ENCODE assay signal across 8 mouse cellular contexts in genomic region chr1:136948511-136949275, GRCm38 (mm10). TPM values are rescaled to one million over a fixed set of nuclear protein-coding genes. Genes with fewer than 3 reads are reported as not detected.
DNase-seq lines count a peak whose midpoint lies in the region; ATAC-seq and TF ChIP-seq lines count a peak whose summit lies in the region.

No protein-coding gene starts in this region.

- peaks cover 4% of the 10 kb centered on the region; the same call in 1 of the 2 replicates for H3K9me3 ChIP-seq in forebrain, embryonic 16.5 days (ENCODE audit: control insufficient read depth, low read length)
- H3K9me3 ChIP-seq in intestine, embryonic 16.5 days (ENCODE audit: control insufficient read depth, low read length) = no peaks in the 10 kb centered on the region
- no peaks in the 10 kb centered on the region for H3K9me3 ChIP-seq in lung, embryonic 14.5 days (ENCODE audit: low read depth, low read length)

- no peak overlapping the region for H3K27ac ChIP-seq in forebrain, embryonic 16.5 days (ENCODE audit: low read length)
- peak overlapping the region; percentile 90 for H3K27ac ChIP-seq in intestine, embryonic 16.5 days (ENCODE audit: low read length)
- no peak overlapping the region for H3K27ac ChIP-seq in lung, embryonic 14.5 days (ENCODE audit: low read depth)

- WGBS in forebrain, embryonic 16.5 days = under 1% methylated on average over 60 of the region's 61 CpGs
- under 1% methylated on average over 61 of the region's 61 CpGs for WGBS in intestine, embryonic 16.5 days
- WGBS in lung, embryonic 14.5 days = under 1% methylated on average over 56 of the region's 61 CpGs

- peak overlapping the region; percentile 47 for H3K4me3 ChIP-seq in forebrain, embryonic 16.5 days (replicated peaks; ENCODE audit: low read length)
- H3K4me3 ChIP-seq in intestine, embryonic 16.5 days (ENCODE audit: low read length) = peak overlapping the region; percentile 71
- H3K4me3 ChIP-seq in lung, embryonic 14.5 days (ENCODE audit: low read depth, low read length) = peak overlapping the region; percentile 51

- TF ChIP-seq CTCF in lung, embryonic 14.5 days (IDR thresholded peaks at IDR 0.05; ENCODE audit: low read depth) = no peak

- peaks cover 52% of the 10 kb centered on the region for H3K27me3 ChIP-seq in forebrain, embryonic 16.5 days (replicated peaks; ENCODE audit: control insufficient read depth, insufficient read depth, low read length)
- peaks cover 15% of the 10 kb centered on the region for H3K27me3 ChIP-seq in intestine, embryonic 16.5 days (replicated peaks; ENCODE audit: control insufficient read depth, insufficient read depth, low read length)
- H3K27me3 ChIP-seq in lung, embryonic 14.5 days (ENCODE audit: insufficient read depth, low read length) = peaks cover 95% of the 10 kb centered on the region

- peak; percentile 2 for DNase-seq in CD4-positive, CD25-positive, alpha-beta regulatory T cell, adult 2 months (ENCODE audit: low read depth, low spot score)
- peak; percentile 67 for DNase-seq in adrenal gland, postnatal 25 days
- peak; percentile 83 for DNase-seq in lung, embryonic 14.5 days
- DNase-seq in ovary, postnatal 14 days (ENCODE audit: low spot score) = peak; percentile 31
- DNase-seq in spleen, postnatal 36 days (ENCODE audit: low spot score in 2 of 2) = no peak

- H3K4me1 ChIP-seq in forebrain, embryonic 16.5 days (replicated peaks; ENCODE audit: control insufficient read depth, insufficient read depth, low read length) = peaks cover 27% of the 10 kb centered on the region
- H3K4me1 ChIP-seq in intestine, embryonic 16.5 days (ENCODE audit: control insufficient read depth, insufficient read depth, low read length) = peaks cover 21% of the 10 kb centered on the region
- 0 out of 2 replicates have a peak, but pooled peaks cover 4% of the 10 kb centered on the region for H3K4me1 ChIP-seq in lung, embryonic 14.5 days (ENCODE audit: insufficient read depth)

- no peaks in the 10 kb centered on the region for H3K36me3 ChIP-seq in forebrain, embryonic 16.5 days (ENCODE audit: control insufficient read depth, insufficient read depth)
- no peaks in the 10 kb centered on the region for H3K36me3 ChIP-seq in intestine, embryonic 16.5 days (ENCODE audit: control insufficient read depth, insufficient read depth, low read length)
- no peaks in the 10 kb centered on the region for H3K36me3 ChIP-seq in lung, embryonic 14.5 days (ENCODE audit: insufficient read depth)

- ATAC-seq in CD4-positive, CD25-positive, alpha-beta regulatory T cell, adult 4 months = no peak
- ATAC-seq in forebrain, embryonic 16.5 days = peak; percentile 72
- ATAC-seq in intestine, embryonic 16.5 days = peak; percentile 62
- peak; percentile 78 for ATAC-seq in lung, embryonic 14.5 days (ENCODE audit: insufficient read depth)

- H3K4me2 ChIP-seq in forebrain, embryonic 16.5 days (ENCODE audit: low read length) = peak overlapping the region; percentile 82
- peak overlapping the region; percentile 74 for H3K4me2 ChIP-seq in intestine, embryonic 16.5 days (ENCODE audit: low read depth, low read length)
- H3K4me2 ChIP-seq in lung, embryonic 14.5 days = peak overlapping the region; percentile 88

- peak overlapping the region; percentile 34 for H3K9ac ChIP-seq in forebrain, embryonic 16.5 days (replicated peaks; ENCODE audit: low read depth, low read length)
- peak overlapping the region; percentile 85 for H3K9ac ChIP-seq in intestine, embryonic 16.5 days (ENCODE audit: low read depth, low read length)
- H3K9ac ChIP-seq in lung, embryonic 14.5 days = peak overlapping the region; percentile 51

RNA-seq across cellular contexts. Expression of gene Nr5a2, which starts 11.6 kb away (rescaled TPM):
- under 1 TPM in 1 of 2 experiments, not detected in 1; 0.07 TPM for polyA plus RNA-seq in CD4-positive, CD25-positive, alpha-beta regulatory T cell, adult 4 months (2017; shearing (Covaris generic))
- total RNA-seq in adrenal gland, postnatal 25 days (2021) = 2.7 and 4.0 TPM in 2 replicates
- polyA plus RNA-seq in forebrain, embryonic 16.5 days (2015; fragmentation: Nextera tagmentation; extraction: Ambion mirVana) = 0.21 and 0.23 TPM in 2 replicates
- polyA plus RNA-seq in intestine, embryonic 16.5 days (2015; fragmentation: Nextera tagmentation; extraction: Ambion mirVana) = 8.4 and 9.0 TPM in 2 replicates
- 3.6 and 4.1 TPM in 2 replicates for polyA plus RNA-seq in lung, embryonic 14.5 days (2014; fragmentation: Nextera tagmentation; extraction: Ambion mirVana)

Comparison
In these comparisons a context has a peak if more than half of its experiments do, and no peak if none do; other contexts are left out.
1. DNase-seq: peak in CD4-positive, CD25-positive, alpha-beta regulatory T cell, adult 2 months (single experiment), adrenal gland, postnatal 25 days (single experiment), lung, embryonic 14.5 days (single experiment) and ovary, postnatal 14 days (single experiment); none in spleen, postnatal 36 days (0 of 2).
2. H3K9ac ChIP-seq: peak in every context shown above with its lines; median percentile 85 in intestine, embryonic 16.5 days; 51 in lung, embryonic 14.5 days; 34 in forebrain, embryonic 16.5 days.
3. Peak in every context shown above with its lines, with median percentiles within 50 percentile points of each other: H3K4me2 ChIP-seq and H3K4me3 ChIP-seq.